Mouse (Mus musculus) left cerebral cortex, adult 18-20 months (tissue): ENCODE results near the gene Vmn1r115. TPM values are rescaled to one million over a fixed set of nuclear protein-coding genes. Genes with fewer than 3 reads are reported as not detected.
"Not testable (repeated sequence)": the region's sequence is repeated elsewhere in the genome, so short reads cannot be mapped to it uniquely, and the experiment has no call there.

Source experiments
- DNase-seq, 2 experiments: peaks; one replicate each; pipeline ENCODE4 v3.0.0; 2021 to 2022; ENCODE audit warnings: low spot score in 2 of 2, mixed read lengths in 1 of 2
- long read RNA-seq, 2 experiments: library from polyadenylated mRNA; stranded (forward); transcript quantifications; one replicate each; pipeline ENCODE4 v2.0.0; 2021
- total RNA-seq, 2 experiments: library from RNA; stranded (reverse); gene quantifications; 2 replicates each; pipeline ENCODE4 v1.2.3; 2021

Vmn1r115 gene
- total RNA-seq: not detected
- long read RNA-seq, experiment 1: 0 reads
- long read RNA-seq, experiment 2: 0 reads

DNA sequence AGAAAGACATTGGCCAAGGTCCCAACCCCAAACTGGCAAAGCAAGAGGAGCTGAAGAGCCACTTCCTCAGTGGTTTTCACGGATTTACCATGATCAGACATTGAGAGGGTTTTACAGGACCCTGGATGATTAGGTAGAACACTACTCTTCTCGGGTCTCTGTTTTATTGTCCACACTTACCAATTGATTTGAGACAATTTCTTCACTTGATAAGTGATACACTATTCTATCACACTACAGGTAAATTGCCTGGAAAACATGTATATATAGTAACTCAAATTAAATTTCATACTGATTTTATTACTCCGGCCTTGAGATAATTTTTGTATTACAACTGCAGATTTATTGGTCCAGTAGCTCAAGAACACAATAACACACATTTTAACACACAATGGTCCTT, at the start of gene Vmn1r115:
Vmn1r115 (minus strand) TSS at position 101 of the 400 bp plus-strand sequence.
- DNase-seq: not testable (repeated sequence)

DNA sequence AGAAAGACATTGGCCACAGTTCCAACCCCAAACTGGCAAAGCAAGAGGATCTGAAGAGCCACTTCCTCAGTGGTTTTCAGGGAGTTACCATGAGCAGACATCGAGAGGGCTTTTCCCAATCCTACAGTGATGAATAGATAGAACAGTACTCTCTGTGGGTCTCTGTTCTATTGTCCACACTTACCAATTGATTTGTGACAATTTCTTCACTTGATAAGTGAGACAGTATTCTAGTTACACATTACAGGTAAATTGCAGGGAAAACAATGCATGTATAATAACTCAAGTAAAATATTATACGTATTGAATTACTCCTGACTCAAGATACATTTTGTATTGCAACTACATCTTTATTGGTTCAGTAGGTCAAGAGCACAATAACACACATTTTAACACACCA, 39.2 kb upstream of the Vmn1r115 start, which contains the start of gene Vmn1r117:
Vmn1r117 (minus strand) TSS at position 101 of the 400 bp plus-strand sequence.
- DNase-seq: not testable (repeated sequence)

- not testable (repeated sequence) for DNase-seq
Measured at GRCm38 (mm10) chr7:20871956-20872355, 27.2 kb upstream of the Vmn1r115 start, which contains the start of gene Vmn1r116. Vmn1r116 (plus strand) TSS chr7:20872256.

GRCm38 (mm10) chr7:20812086-20812485, 32.7 kb downstream of the Vmn1r115 start, which contains the start of gene Vmn1r114:
Vmn1r114 (minus strand) TSS chr7:20812186.
- DNase-seq: not testable (repeated sequence)

Other genes with a start within 250 kb of the Vmn1r115 start
- gene Gm4513, start 246.0 kb downstream of the Vmn1r115 start, total RNA-seq: not detected
- not detected for gene Vmn1r107, start 176.1 kb downstream of the Vmn1r115 start, total RNA-seq
- gene Vmn1r111, start 141.8 kb downstream of the Vmn1r115 start, total RNA-seq: not detected
- not detected for gene Gm10668, start 114.4 kb downstream of the Vmn1r115 start, total RNA-seq
- gene Vmn1r112, start 73.8 kb downstream of the Vmn1r115 start, total RNA-seq: not detected
- not detected for gene Vmn1r113, start 57.7 kb downstream of the Vmn1r115 start, total RNA-seq
- gene Vmn1r114, start 32.8 kb downstream of the Vmn1r115 start, total RNA-seq: not detected
- gene Vmn1r116, start 27.3 kb upstream of the Vmn1r115 start, total RNA-seq: not detected
- gene Vmn1r117, start 39.1 kb upstream of the Vmn1r115 start, total RNA-seq: not detected
- gene Vmn1r118, start 67.4 kb upstream of the Vmn1r115 start, total RNA-seq: not detected
- gene Vmn1r119, start 167.5 kb upstream of the Vmn1r115 start, total RNA-seq: not detected
- not detected for gene Vmn1r120, start 208.8 kb upstream of the Vmn1r115 start, total RNA-seq